Mouse (Mus musculus): ENCODE data around the gene Pdzd2. TPM values are rescaled to one million over a fixed set of nuclear protein-coding genes. Genes with fewer than 3 reads are reported as not detected.
A peak's percentile ranks its signal among the peaks of the same experiment; 100 is the strongest.

Gene Pdzd2
- total RNA-seq, 2 experiments from 2014 or later: 44.1 to 71.4 TPM

DNA sequence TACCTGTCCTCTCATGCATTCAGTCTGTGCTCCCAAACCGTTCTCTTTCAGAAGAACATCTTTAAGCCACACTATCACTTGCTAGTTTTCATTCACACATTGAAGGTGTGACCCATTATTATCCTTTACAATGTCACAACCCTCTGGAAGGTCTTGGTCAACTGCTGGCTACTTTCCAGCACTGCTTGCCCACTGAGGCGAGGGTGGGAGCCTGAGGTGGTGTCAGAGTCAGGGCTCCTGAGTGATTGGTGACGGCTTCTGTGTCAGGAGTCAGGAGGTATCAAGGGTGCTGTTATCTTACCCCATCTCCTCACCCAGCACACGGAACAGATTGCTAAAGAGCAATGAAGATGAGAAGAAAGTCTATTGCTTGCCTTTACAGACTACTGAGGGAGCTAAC is 267.1 kb downstream of the Pdzd2 start:
- no peak for DNase-seq

- DNase-seq: no peak
Observed at GRCm38 (mm10) chr15:12470900-12471838, 268.6 kb downstream of the Pdzd2 start.

DNA sequence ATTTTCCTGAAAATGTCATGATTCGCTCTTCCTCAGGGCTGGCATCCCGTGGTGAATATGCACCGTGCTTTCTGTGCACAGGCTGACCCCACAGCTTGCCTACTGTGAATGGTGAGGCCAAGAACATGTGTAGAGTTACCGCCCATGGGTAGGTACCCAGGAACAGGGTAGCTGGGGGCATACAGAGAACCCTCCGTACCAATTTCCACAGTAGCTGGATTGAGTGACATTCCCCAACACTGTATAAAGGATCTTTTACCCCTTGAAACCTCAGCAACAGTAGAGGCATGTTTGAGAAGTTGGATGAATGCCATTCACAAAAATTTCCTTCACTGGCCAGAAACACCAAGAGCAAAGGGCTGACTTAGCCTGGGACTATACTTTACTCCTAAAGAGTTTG is 271.1 kb downstream of the Pdzd2 start:
- no peak for DNase-seq

DNA sequence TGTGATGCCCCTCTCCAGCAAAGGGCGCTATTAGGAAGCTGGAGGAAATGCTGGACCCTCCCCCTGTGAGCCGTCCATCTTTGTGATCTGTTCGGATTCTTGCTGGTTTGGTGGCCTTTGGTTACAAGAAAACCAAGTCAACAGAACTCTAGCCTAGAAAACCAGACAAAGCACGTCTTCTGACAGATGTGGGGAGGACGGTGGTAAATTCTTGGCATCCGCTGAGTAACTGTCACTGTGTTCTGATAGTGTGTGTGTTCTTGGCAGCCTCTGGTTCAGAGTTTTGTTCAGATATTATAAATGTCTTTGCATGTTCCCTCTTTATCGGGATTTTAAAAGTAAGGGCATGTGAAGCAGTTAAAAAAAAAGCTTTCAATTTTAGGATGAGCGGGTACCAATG is 274.0 kb downstream of the Pdzd2 start:
- no peak for DNase-seq

GRCm38 (mm10) chr15:12456808-12457207 is 282.9 kb downstream of the Pdzd2 start:
- DNase-seq: no peak

- no peak for DNase-seq
Observed at GRCm38 (mm10) chr15:12453343-12453742, 286.4 kb downstream of the Pdzd2 start.

- DNase-seq: no peak
Observed at GRCm38 (mm10) chr15:12452141-12452995, 287.4 kb downstream of the Pdzd2 start.

DNA sequence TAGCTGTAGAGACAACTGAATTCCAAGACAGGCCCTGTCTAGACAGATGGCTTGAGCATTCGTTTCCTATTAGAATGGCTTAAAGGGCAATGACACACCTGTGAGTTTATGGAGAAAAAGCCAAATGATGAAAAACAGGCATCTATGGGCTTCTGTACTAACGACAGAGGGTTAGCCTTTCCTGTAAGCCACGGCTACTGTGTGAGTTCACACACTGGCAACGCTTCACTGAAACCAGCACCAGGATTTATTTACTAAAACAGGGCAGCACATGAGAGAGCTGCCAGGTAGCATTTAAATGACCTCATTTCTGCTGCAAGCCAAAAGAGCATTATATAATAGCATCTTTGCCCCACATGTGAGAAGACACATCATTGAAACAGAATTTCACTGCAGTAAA is 288.3 kb downstream of the Pdzd2 start:
- DNase-seq: no peak

DNA sequence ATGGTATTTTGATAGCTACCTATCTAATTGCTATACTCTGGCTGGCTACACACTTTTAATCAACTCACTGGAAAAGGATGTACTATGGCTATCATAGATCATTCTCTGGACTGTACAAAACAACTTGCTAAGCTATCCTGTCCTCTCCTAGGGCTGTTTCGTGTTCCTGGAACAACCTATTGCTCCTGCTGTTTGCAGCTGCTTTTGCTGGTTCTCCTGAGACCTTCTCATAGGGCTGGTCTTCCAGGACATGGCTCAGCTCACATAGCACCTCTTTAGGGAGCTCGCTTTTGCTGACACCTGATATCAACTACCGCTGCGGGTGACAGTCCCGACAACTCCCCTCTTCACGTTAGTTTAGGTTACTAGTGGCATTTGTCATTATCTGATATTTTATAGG is 288.9 kb downstream of the Pdzd2 start:
- no peak for DNase-seq

DNA sequence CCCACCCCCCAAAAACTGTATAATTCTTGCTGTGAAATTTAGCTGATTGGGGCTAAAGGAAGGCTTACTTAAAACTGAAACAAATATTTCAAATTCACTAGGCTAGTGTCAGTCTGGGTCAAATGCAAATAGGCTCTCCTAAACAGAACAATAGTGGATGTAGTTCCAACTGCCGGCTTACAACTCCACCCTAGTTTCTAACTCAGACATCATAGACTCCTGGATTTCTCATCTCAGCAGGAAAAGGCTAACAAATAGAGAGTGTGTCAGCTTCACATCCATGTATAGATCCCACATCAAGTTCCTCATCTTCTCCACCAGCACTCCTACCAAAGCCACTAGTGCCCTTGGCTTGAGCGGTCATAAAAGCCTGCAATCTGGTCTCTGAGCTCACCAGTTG is 290.4 kb downstream of the Pdzd2 start:
- DNase-seq: no peak

DNA sequence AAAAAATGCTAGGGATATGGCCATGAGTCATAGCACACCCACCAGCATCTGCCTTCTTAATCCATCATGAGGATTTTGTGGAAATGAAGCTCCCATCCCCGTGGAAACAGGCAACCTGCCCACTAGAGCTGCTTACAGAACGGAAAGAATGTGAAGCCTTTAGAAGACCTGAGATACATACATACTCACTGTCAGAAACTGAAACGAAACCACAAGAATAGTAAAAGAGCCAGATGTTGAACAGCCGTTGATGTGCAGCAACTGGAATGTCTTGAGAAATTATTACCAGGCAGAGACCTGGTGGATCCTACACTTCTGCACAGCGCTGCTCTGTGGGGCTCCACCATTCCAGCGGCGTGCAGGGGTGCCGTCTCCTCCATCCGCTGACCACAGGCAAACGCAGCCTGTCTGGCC is 292.7 kb downstream of the Pdzd2 start:
- DNase-seq: peak; percentile 57 to 71

- DNase-seq: no peak
Observed at GRCm38 (mm10) chr15:12444551-12444950, 295.2 kb downstream of the Pdzd2 start.

DNA sequence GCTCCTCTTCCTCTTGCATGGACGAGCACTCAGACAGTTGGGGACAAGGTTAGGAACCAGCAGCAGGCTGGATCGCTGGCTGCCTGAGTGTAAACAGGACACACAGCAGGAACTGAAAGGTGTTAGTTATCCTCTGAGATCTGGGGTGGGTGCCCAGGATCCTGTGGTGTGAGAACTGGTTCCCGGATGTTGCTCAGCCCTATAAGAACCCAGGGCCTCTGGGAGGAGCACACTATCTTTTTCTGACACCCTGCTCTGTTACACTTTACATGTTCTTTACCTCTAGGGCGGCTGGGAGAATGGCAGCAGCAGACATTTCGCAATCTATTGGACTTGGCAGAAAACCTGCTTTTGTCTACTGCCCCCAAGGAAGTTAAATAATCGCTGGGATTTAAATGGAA is 300.4 kb downstream of the Pdzd2 start:
- DNase-seq: no peak

DNA sequence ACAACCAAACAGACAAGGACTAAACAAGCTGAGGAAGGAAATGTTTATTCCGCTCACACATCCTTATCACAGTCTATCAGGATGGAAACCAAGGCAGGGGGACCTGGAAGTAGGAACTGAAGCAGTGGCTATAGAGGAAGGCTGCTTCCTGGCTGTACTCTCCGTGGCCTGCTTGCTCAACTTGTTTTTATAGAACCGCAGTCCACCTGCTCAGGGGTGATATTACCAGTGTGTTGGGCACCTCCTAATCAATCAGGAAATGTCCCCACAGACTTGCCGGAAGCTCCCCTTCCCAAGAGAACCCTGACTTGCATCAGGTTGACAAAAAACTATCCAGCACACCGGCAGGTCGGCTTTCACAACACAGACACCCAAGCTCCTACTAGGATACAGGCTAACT is 301.0 kb downstream of the Pdzd2 start:
- DNase-seq: no peak

DNA sequence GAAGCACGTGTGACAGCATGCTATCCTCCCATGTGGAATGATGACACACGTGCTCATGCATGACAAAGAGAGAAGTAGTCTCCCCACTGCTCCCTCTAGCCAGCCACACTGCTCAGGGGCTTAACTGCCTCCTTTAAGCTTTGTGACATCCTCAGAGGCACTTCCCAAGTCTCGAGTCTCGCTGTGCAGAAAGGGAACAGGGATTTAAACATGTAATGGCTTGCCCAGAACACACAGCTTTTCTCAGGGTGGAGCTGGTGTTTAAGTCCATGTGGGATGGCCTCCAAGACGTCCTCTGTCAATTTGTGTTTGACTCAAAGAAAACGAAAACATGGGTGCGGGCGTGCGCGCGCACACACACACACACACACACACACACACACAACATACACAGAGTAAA is 301.6 kb downstream of the Pdzd2 start:
- no peak for DNase-seq

DNA sequence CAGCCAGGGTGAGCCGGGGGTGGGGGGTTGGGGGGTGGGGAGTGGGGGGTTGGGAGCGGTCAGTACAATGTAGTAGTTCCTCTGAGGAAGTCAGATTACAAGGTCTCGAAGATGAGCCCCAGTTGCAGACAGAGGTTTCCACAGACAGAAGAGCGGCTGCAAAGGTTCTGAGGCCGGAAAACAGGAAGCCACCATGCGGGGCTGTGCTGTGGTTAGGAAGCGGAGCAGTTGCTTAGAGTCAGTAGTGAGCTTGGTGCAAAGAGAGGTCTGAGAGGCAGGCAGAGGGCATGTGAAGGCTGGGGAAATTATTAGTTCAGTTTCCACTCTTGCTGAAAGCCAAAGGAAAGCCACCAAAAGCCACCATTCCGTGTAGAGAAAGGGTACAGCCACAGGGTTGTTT is 303.8 kb downstream of the Pdzd2 start:
- DNase-seq: no peak

GRCm38 (mm10) chr15:12433893-12434599 is 305.7 kb downstream of the Pdzd2 start:
- no peak for DNase-seq

DNA sequence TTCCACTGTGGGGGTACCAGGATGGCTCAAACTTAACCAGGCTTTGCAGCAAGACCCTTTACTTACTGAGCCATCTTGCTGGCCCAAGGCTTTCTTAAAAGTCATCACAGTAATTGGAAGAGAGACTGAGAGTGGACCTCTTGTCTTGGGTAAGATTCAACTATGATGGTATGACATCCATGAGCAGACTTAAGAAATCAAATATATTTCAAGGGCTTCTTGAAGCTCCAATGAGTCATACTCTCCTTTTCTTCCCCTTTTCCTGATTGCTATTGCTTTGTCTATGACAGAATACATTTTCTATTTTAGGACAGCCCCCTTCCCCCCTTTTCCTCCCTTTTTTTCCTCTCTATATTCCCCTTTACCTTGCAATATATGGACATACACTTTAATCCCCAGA is 306.8 kb downstream of the Pdzd2 start:
- DNase-seq: no peak

DNA sequence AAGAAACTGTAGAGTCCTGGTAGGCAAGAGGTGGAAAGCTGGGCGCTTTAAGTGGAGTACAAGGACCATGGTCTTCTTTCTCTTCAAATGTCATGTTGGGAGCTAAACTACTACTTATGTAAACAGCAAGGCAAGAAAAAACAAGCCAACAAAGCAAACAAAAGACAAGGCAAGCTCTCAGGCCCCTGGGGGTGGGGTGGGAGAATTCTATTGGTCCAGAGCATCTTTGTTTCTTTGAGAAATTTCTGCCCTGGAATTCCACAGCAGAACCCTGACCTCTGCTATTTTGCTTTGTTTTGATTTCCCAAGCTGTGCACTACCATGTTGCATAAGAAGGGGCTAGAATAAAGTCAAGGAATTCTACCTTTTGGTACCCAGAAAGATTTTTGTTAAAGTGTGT is 307.4 kb downstream of the Pdzd2 start:
- no peak for DNase-seq

- no peak for DNase-seq
Observed at GRCm38 (mm10) chr15:12431684-12432083, 308.0 kb downstream of the Pdzd2 start.

GRCm38 (mm10) chr15:12431188-12431587 is 308.5 kb downstream of the Pdzd2 start:
- no peak for DNase-seq

DNA sequence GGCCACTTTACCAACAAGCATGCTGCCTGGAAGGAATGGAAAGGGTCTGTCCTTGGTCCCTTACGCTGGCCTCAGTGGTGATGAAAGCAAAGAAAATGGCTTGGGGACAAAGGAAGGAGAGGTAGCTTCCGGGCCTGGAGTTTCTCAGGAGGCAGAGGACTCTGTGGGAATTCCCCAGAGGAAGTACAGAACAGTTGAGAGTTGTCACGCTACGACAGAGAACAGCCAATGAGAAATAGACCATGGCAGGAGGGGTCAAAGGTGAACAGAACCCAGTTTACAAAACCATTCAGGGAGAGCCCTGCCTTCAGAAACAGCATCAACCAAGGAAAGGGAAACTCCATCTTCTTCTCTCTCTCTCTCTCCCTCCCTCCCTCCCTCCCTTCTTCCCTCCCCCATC is 309.1 kb downstream of the Pdzd2 start:
- DNase-seq: no peak
